Comparison of ENCODE assay signal across 24 mouse cellular contexts in genomic region chr14:30327051-30327450, GRCm38 (mm10).
A peak's percentile ranks its signal among the peaks of the same experiment; 100 is the strongest.
DNase-seq lines count a peak whose midpoint lies in the region; ATAC-seq and TF ChIP-seq lines count a peak whose summit lies in the region.
"Had no signal": no experiment of that assay in that cellular context is flagged by ENCODE, and none has a peak within 500 bp of the region (broad histone marks: within the 10 kb centered on the region; RNA-seq: fewer than 3 reads in every experiment).

No protein-coding gene starts in this region.

- H3K9ac ChIP-seq in lung, postnatal 0 days (replicated peaks; ENCODE audit: low read depth), result no peak overlapping the region
- no peak overlapping the region for H3K9ac ChIP-seq in embryonic facial prominence, embryonic 14.5 days (ENCODE audit: low read depth, low read length)
- H3K9ac ChIP-seq: forebrain, postnatal 0 days; hindbrain, embryonic 14.5 days; liver, embryonic 13.5 days; lung, embryonic 14.5 days; midbrain, embryonic 15.5 days; neural tube, embryonic 12.5 days had no signal

- no peaks in the 10 kb centered on the region for H3K9me3 ChIP-seq in heart, embryonic 10.5 days
- no peaks in the 10 kb centered on the region for H3K9me3 ChIP-seq in lung, postnatal 0 days (ENCODE audit: low read length)
- no peaks in the 10 kb centered on the region for H3K9me3 ChIP-seq in embryonic facial prominence, embryonic 14.5 days (ENCODE audit: control insufficient read depth, low read length)
- H3K9me3 ChIP-seq: liver, embryonic 13.5 days; midbrain, embryonic 15.5 days; neural tube, embryonic 12.5 days had no signal

- 0 out of 2 replicates have a peak, but pooled peaks cover 4% of the 10 kb centered on the region for H3K36me3 ChIP-seq in heart, embryonic 10.5 days
- no peaks in the 10 kb centered on the region for H3K36me3 ChIP-seq in lung, postnatal 0 days (ENCODE audit: insufficient read depth, low read length)
- no peaks in the 10 kb centered on the region for H3K36me3 ChIP-seq in embryonic facial prominence, embryonic 14.5 days (ENCODE audit: control insufficient read depth, insufficient read depth, low read length)
- H3K36me3 ChIP-seq: liver, embryonic 13.5 days; midbrain, embryonic 15.5 days; neural tube, embryonic 12.5 days had no signal

- ATAC-seq in lung, postnatal 0 days, result no peak
- ATAC-seq in embryonic facial prominence, embryonic 14.5 days (ENCODE audit: low read depth), result no peak
- ATAC-seq: CD4-positive, CD25-positive, alpha-beta regulatory T cell, adult 4 months; forebrain, postnatal 0 days; inflammation-experienced regulatory T-cells, adult 6 months; midbrain, embryonic 15.5 days had no signal

- no peak overlapping the region for H3K4me2 ChIP-seq in lung, postnatal 0 days (replicated peaks; ENCODE audit: low read depth, low read length)
- no peak overlapping the region for H3K4me2 ChIP-seq in embryonic facial prominence, embryonic 14.5 days (ENCODE audit: low read depth, low read length)
- H3K4me2 ChIP-seq: hindbrain, embryonic 14.5 days; liver, embryonic 13.5 days; lung, embryonic 14.5 days; midbrain, embryonic 15.5 days; neural tube, embryonic 12.5 days had no signal

- H3K27ac ChIP-seq in heart, embryonic 10.5 days, result peak overlapping the region; percentile 56; the same call in 1 of the 2 replicates
- peak overlapping the region; percentile 15; the same call in 1 of the 2 replicates for H3K27ac ChIP-seq in lung, postnatal 0 days (ENCODE audit: low read length)
- H3K27ac ChIP-seq in embryonic facial prominence, embryonic 14.5 days (replicated peaks; ENCODE audit: low read depth, low read length), result peak overlapping the region; percentile 28; the same call in 1 of the 2 replicates
- H3K27ac ChIP-seq: heart, adult 2 months; hindbrain, embryonic 14.5 days; left cerebral cortex, adult 2 months; liver, embryonic 13.5 days; macrophage; midbrain, embryonic 15.5 days; neural tube, embryonic 12.5 days had no signal

- peak; percentile 36 for DNase-seq in adrenal gland, postnatal 10 days
- no peak for DNase-seq in adrenal gland, postnatal 4 days (ENCODE audit: low spot score in 2 of 2)
- DNase-seq in heart, embryonic 10.5 days (ENCODE audit: low spot score), result no peak
- no peak for DNase-seq in heart, adult 18-20 months
- no peak for DNase-seq in lung, postnatal 0 days (ENCODE audit: low spot score)
- no peak for DNase-seq in lung, postnatal 25 days (ENCODE audit: low spot score)
- DNase-seq in embryonic facial prominence, embryonic 14.5 days (ENCODE audit: low spot score), result no peak
- no peak for DNase-seq in left cerebral cortex, adult 11 months (ENCODE audit: low spot score)
- DNase-seq: cerebellum, adult 9-10 months; forebrain, postnatal 0 days; gastrocnemius, postnatal 14 days; heart, adult 2 months; kidney, adult 18-20 months; kidney, postnatal 14 days; liver, embryonic 13.5 days; lung, embryonic 14.5 days; thymus, postnatal 25 days had no signal

- H3K27me3 ChIP-seq in heart, embryonic 10.5 days (ENCODE audit: insufficient read depth, poor library complexity, severe bottlenecking), result no peaks in the 10 kb centered on the region
- no peaks in the 10 kb centered on the region for H3K27me3 ChIP-seq in lung, postnatal 0 days (replicated peaks; ENCODE audit: insufficient read depth, low read length)
- H3K27me3 ChIP-seq in embryonic facial prominence, embryonic 14.5 days (replicated peaks; ENCODE audit: control insufficient read depth, insufficient read depth, low read length), result no peaks in the 10 kb centered on the region
- H3K27me3 ChIP-seq: liver, embryonic 13.5 days; midbrain, embryonic 15.5 days; neural tube, embryonic 12.5 days had no signal

- TF ChIP-seq CTCF in lung, postnatal 0 days (IDR thresholded peaks at IDR 0.05), result no peak

- peaks cover 21% of the 10 kb centered on the region for H3K4me1 ChIP-seq in heart, embryonic 10.5 days
- H3K4me1 ChIP-seq in lung, postnatal 0 days (ENCODE audit: insufficient read depth, low read depth, low read length), result peaks cover 6% of the 10 kb centered on the region; the same call in 1 of the 2 replicates
- peaks cover 10% of the 10 kb centered on the region for H3K4me1 ChIP-seq in embryonic facial prominence, embryonic 14.5 days (ENCODE audit: control insufficient read depth, insufficient read depth, low read length)
- H3K4me1 ChIP-seq: liver, embryonic 13.5 days; midbrain, embryonic 15.5 days; neural tube, embryonic 12.5 days had no signal

- H3K4me3 ChIP-seq in heart, embryonic 10.5 days, result no peak overlapping the region
- no peak overlapping the region for H3K4me3 ChIP-seq in lung, postnatal 0 days (ENCODE audit: low read depth, low read length)
- H3K4me3 ChIP-seq in embryonic facial prominence, embryonic 14.5 days (ENCODE audit: low read depth, low read length), result no peak overlapping the region
- H3K4me3 ChIP-seq: heart, adult 2 months; left cerebral cortex, adult 2 months; liver, embryonic 13.5 days; midbrain, embryonic 15.5 days; neural tube, embryonic 12.5 days had no signal

- no peak for TF ChIP-seq EP300 in lung, postnatal 0 days (IDR thresholded peaks at IDR 0.05)

- 28% methylated on average over 8 of the region's 8 CpGs for WGBS in heart, embryonic 10.5 days
- WGBS in lung, postnatal 0 days, result 39% methylated on average over 8 of the region's 8 CpGs
- 25% methylated on average over 8 of the region's 8 CpGs for WGBS in embryonic facial prominence, embryonic 14.5 days
